Mouse (Mus musculus) spleen, adult 2 months (tissue): ENCODE measurements around the gene Eif2d. TPM values are rescaled to one million over a fixed set of nuclear protein-coding genes. Genes with fewer than 3 reads are reported as not detected.

ENCODE experiments used
- DNase-seq, 2 experiments: peaks; one replicate each; pipeline versions ENCODE4 v3.0.0 to v3.0.0-alpha.2; 2012 to 2021; ENCODE audit warnings: low spot score in 2 of 2, low read depth in 1 of 2
- H3K27ac ChIP-seq: fragments of 200-500 bp; 2 replicates; pipeline ENCODE4 v1.5.1; 2012; ENCODE audit warnings: low read length, inconsistent platforms; ENCODE audit not compliant: insufficient read depth
- H3K27me3 ChIP-seq: fragments of 200-500 bp; 2 replicates; pipeline ENCODE4 v1.6.1; 2012; ENCODE audit warnings: mild to moderate bottlenecking, moderate library complexity, low read length, inconsistent platforms; ENCODE audit not compliant: control insufficient read depth, insufficient read depth
- H3K36me3 ChIP-seq: fragments of 200-500 bp; 2 replicates; pipeline ENCODE4 v1.6.1; 2012; ENCODE audit warnings: mild to moderate bottlenecking, low read length, inconsistent platforms; ENCODE audit not compliant: control insufficient read depth, insufficient read depth
- H3K4me1 ChIP-seq: fragments of 200-500 bp; 2 replicates; pipeline ENCODE4 v1.6.1; 2011; ENCODE audit warnings: inconsistent platforms; ENCODE audit not compliant: control insufficient read depth, insufficient read depth, insufficient read length
- H3K4me3 ChIP-seq: fragments of 200-500 bp; 2 replicates; pipeline ENCODE4 v1.5.1; 2011; ENCODE audit warnings: mild to moderate bottlenecking, inconsistent platforms; ENCODE audit not compliant: insufficient read depth, insufficient read length; ENCODE audit errors: extremely low read depth
- CTCF ChIP-seq: fragments of 200-500 bp; IDR thresholded peaks from 2 replicates; pipeline ENCODE4 v1.5.1; 2011; ENCODE audit warnings: mild to moderate bottlenecking, inconsistent platforms; ENCODE audit not compliant: insufficient read depth, insufficient read length, insufficient replicate concordance; ENCODE audit errors: extremely low read depth
- POLR2A ChIP-seq: fragments of 200-500 bp; IDR thresholded peaks from 2 replicates; pipeline ENCODE4 v1.6.1; 2011; ENCODE audit warnings: low read depth, low read length, inconsistent platforms
- WGBS: fragments of 180-500 bp; shearing (Covaris S2); methylation state at CpG from one replicate; pipeline ENCODE4 v1.1.7; 2018; 5-methylcytosine and 5-hydroxymethylcytosine counted together
- polyA plus RNA-seq: library from polyadenylated mRNA; depleted of rRNA; stranded (reverse); fragments of >200 nt; gene quantifications from 2 replicates; pipeline ENCODE4 v1.2.3, GENCODE M21; 2012

Eif2d gene
- polyA plus RNA-seq, 1 experiment = 17.4 TPM

- WGBS = 80% methylated on average over 11 of the region's 11 CpGs
- no peak for DNase-seq
- Histone ChIP-seq H3K27ac (no peak overlapping the region), H3K4me3 (no peak overlapping the region), H3K36me3 (peaks cover 30% of the 10 kb centered on the region), H3K27me3 (no peaks in the 10 kb centered on the region), H3K4me1 (no peaks in the 10 kb centered on the region)
- TF ChIP-seq CTCF (no peak), POLR2A (no peak)
Observed at GRCm38 (mm10) chr1:131161091-131161490, 8.1 kb downstream of the Eif2d start.

- Histone ChIP-seq H3K36me3 (peaks cover 44% of the 10 kb centered on the region), H3K27me3 (no peaks in the 10 kb centered on the region), H3K4me1 (no peaks in the 10 kb centered on the region), H3K27ac (no peak overlapping the region), H3K4me3 (no peak overlapping the region)
- TF ChIP-seq POLR2A (no peak), CTCF (no peak)
- 96% methylated on average over 6 of the region's 6 CpGs for WGBS
- no peak for DNase-seq
Observed at GRCm38 (mm10) chr1:131164427-131164826, 11.4 kb downstream of the Eif2d start.

GRCm38 (mm10) chr1:131167612-131168011 is 14.6 kb downstream of the Eif2d start:
- H3K36me3 ChIP-seq = peaks cover 40% of the 10 kb centered on the region
- no peak overlapping the region for H3K27ac ChIP-seq
- H3K4me1 ChIP-seq = no peaks in the 10 kb centered on the region
- WGBS = 94% methylated on average over 10 of the region's 10 CpGs
- H3K4me3 ChIP-seq = no peak overlapping the region
- no peaks in the 10 kb centered on the region for H3K27me3 ChIP-seq
- no peak for TF ChIP-seq POLR2A
- TF ChIP-seq CTCF = no peak
- DNase-seq = no peak

GRCm38 (mm10) chr1:131173001-131173400 is 20.0 kb downstream of the Eif2d start:
- no peak for DNase-seq
- no peak overlapping the region for H3K27ac ChIP-seq
- no peaks in the 10 kb centered on the region for H3K27me3 ChIP-seq
- peaks cover 37% of the 10 kb centered on the region for H3K36me3 ChIP-seq
- no peak overlapping the region for H3K4me3 ChIP-seq
- TF ChIP-seq CTCF (no peak), POLR2A (no peak)
- WGBS = 87% methylated on average over 7 of the region's 7 CpGs
- H3K4me1 ChIP-seq = no peaks in the 10 kb centered on the region

- no peaks in the 10 kb centered on the region for H3K27me3 ChIP-seq
- no peak overlapping the region for H3K27ac ChIP-seq
- DNase-seq = no peak
- no peak overlapping the region for H3K4me3 ChIP-seq
- TF ChIP-seq CTCF = no peak
- TF ChIP-seq POLR2A = no peak
- H3K36me3 ChIP-seq = peaks cover 37% of the 10 kb centered on the region
- WGBS = 50% methylated on average over 6 of the region's 6 CpGs
- H3K4me1 ChIP-seq = no peaks in the 10 kb centered on the region
Observed at GRCm38 (mm10) chr1:131173809-131174208, 20.8 kb downstream of the Eif2d start.

- no peaks in the 10 kb centered on the region for H3K4me1 ChIP-seq
- peak overlapping the region; percentile 5; the same call in 1 of the 2 replicates for H3K27ac ChIP-seq
- peaks cover 37% of the 10 kb centered on the region for H3K36me3 ChIP-seq
- DNase-seq = no peak
- no peak for TF ChIP-seq CTCF
- no peak for TF ChIP-seq POLR2A
- no peak overlapping the region for H3K4me3 ChIP-seq
- WGBS = 76% methylated on average over 12 of the region's 12 CpGs
- H3K27me3 ChIP-seq = no peaks in the 10 kb centered on the region
Observed at GRCm38 (mm10) chr1:131174299-131174861, 21.4 kb downstream of the Eif2d start.

- H3K27ac ChIP-seq = no peak overlapping the region
- 100% methylated on average over 1 of the region's 1 CpGs for WGBS
- TF ChIP-seq CTCF = no peak
- TF ChIP-seq POLR2A = no peak
- no peak overlapping the region for H3K4me3 ChIP-seq
- H3K4me1 ChIP-seq = no peaks in the 10 kb centered on the region
- no peak for DNase-seq
- peaks cover 45% of the 10 kb centered on the region for H3K36me3 ChIP-seq
- no peaks in the 10 kb centered on the region for H3K27me3 ChIP-seq
Observed at GRCm38 (mm10) chr1:131175189-131175588, 22.2 kb downstream of the Eif2d start.

- 94% methylated on average over 8 of the region's 8 CpGs for WGBS
- H3K27ac ChIP-seq = no peak overlapping the region
- TF ChIP-seq POLR2A (no peak), CTCF (no peak)
- H3K36me3 ChIP-seq = peaks cover 49% of the 10 kb centered on the region
- no peak overlapping the region for H3K4me3 ChIP-seq
- DNase-seq = no peak
- no peaks in the 10 kb centered on the region for H3K27me3 ChIP-seq
- no peaks in the 10 kb centered on the region for H3K4me1 ChIP-seq
Observed at GRCm38 (mm10) chr1:131175819-131176218, 22.8 kb downstream of the Eif2d start.
